Mouse (Mus musculus): ENCODE data around the gene Foxk1. TPM values are rescaled to one million over a fixed set of nuclear protein-coding genes. Genes with fewer than 3 reads are reported as not detected.

Foxk1 gene
- polyA plus RNA-seq, 1 experiment from 2014 or later, result 2.5 TPM

- 82% methylated on average over 3 of the region's 3 CpGs for WGBS
- H3K27me3 ChIP-seq (ENCODE audit: control insufficient read depth, insufficient read depth, low read length), result no peaks in the 10 kb centered on the region
- no peaks in the 10 kb centered on the region for H3K9me3 ChIP-seq (replicated peaks; ENCODE audit: control insufficient read depth, low read length)
- ATAC-seq (replicated peaks; ENCODE audit: extremely low read depth, insufficient read depth, low FRiP score), result no peak
- H3K4me2 ChIP-seq (ENCODE audit: low read depth, low read length), result no peak overlapping the region
- no peak overlapping the region for H3K27ac ChIP-seq (ENCODE audit: low read length)
- H3K9ac ChIP-seq (ENCODE audit: low read length), result no peak overlapping the region
- H3K4me1 ChIP-seq (ENCODE audit: control insufficient read depth, insufficient read depth, low read length), result peaks cover 6% of the 10 kb centered on the region
- H3K36me3 ChIP-seq (ENCODE audit: control insufficient read depth, insufficient read depth), result no peaks in the 10 kb centered on the region
- no peak overlapping the region for H3K4me3 ChIP-seq (ENCODE audit: low read length)
These were observed 102.9 kb downstream of the Foxk1 start for GRCm38 (mm10) chr5:142504175-142504574.

GRCm38 (mm10) chr5:142505695-142506423 is 104.6 kb downstream of the Foxk1 start:
- no peak for ATAC-seq (replicated peaks; ENCODE audit: extremely low read depth, insufficient read depth, low FRiP score)
- Histone ChIP-seq H3K9me3 (replicated peaks; ENCODE audit: control insufficient read depth, low read length) (no peaks in the 10 kb centered on the region), H3K9ac (ENCODE audit: low read length) (no peak overlapping the region), H3K36me3 (ENCODE audit: control insufficient read depth, insufficient read depth) (no peaks in the 10 kb centered on the region), H3K27me3 (ENCODE audit: control insufficient read depth, insufficient read depth, low read length) (no peaks in the 10 kb centered on the region), H3K4me2 (ENCODE audit: low read depth, low read length) (no peak overlapping the region), H3K27ac (ENCODE audit: low read length) (no peak overlapping the region), H3K4me3 (ENCODE audit: low read length) (no peak overlapping the region), H3K4me1 (ENCODE audit: control insufficient read depth, insufficient read depth, low read length) (peaks cover 15% of the 10 kb centered on the region)
- 74% methylated on average over 3 of the region's 3 CpGs for WGBS

- 24% methylated on average over 15 of the region's 15 CpGs for WGBS
- H3K9me3 ChIP-seq (replicated peaks; ENCODE audit: control insufficient read depth, low read length), result no peaks in the 10 kb centered on the region
- H3K36me3 ChIP-seq (ENCODE audit: control insufficient read depth, insufficient read depth), result no peaks in the 10 kb centered on the region
- H3K4me1 ChIP-seq (ENCODE audit: control insufficient read depth, insufficient read depth, low read length), result peaks cover 13% of the 10 kb centered on the region
- H3K27ac ChIP-seq (ENCODE audit: low read length), result no peak overlapping the region
- no peaks in the 10 kb centered on the region for H3K27me3 ChIP-seq (ENCODE audit: control insufficient read depth, insufficient read depth, low read length)
- no peak for ATAC-seq (replicated peaks; ENCODE audit: extremely low read depth, insufficient read depth, low FRiP score)
- H3K4me2 ChIP-seq (ENCODE audit: low read depth, low read length), result no peak overlapping the region
- H3K9ac ChIP-seq (ENCODE audit: low read length), result peak overlapping the region; percentile 50; the same call in 1 of the 2 replicates
- no peak overlapping the region for H3K4me3 ChIP-seq (ENCODE audit: low read length)
These were observed 108.1 kb downstream of the Foxk1 start for GRCm38 (mm10) chr5:142509141-142510060.

GRCm38 (mm10) chr5:142510061-142510414 is 108.7 kb downstream of the Foxk1 start:
- H3K9me3 ChIP-seq (replicated peaks; ENCODE audit: control insufficient read depth, low read length), result no peaks in the 10 kb centered on the region
- no peaks in the 10 kb centered on the region for H3K27me3 ChIP-seq (ENCODE audit: control insufficient read depth, insufficient read depth, low read length)
- H3K4me2 ChIP-seq (ENCODE audit: low read depth, low read length), result no peak overlapping the region
- no peaks in the 10 kb centered on the region for H3K36me3 ChIP-seq (ENCODE audit: control insufficient read depth, insufficient read depth)
- WGBS, result 59% methylated on average over 7 of the region's 7 CpGs
- peaks cover 13% of the 10 kb centered on the region for H3K4me1 ChIP-seq (ENCODE audit: control insufficient read depth, insufficient read depth, low read length)
- no peak overlapping the region for H3K27ac ChIP-seq (ENCODE audit: low read length)
- no peak for ATAC-seq (replicated peaks; ENCODE audit: extremely low read depth, insufficient read depth, low FRiP score)
- no peak overlapping the region for H3K4me3 ChIP-seq (ENCODE audit: low read length)
- no peak overlapping the region for H3K9ac ChIP-seq (ENCODE audit: low read length)

Other genes with a start within 250 kb of the Foxk1 start
- gene Ap5z1, start 62.4 kb downstream of the Foxk1 start, polyA plus RNA-seq (2015; fragmentation: Nextera tagmentation; extraction: Ambion mirVana), result 8.8 TPM in 2 replicates
- 0.05 and 0.14 TPM in 2 replicates for gene Papolb, start 128.6 kb downstream of the Foxk1 start, polyA plus RNA-seq (2015; fragmentation: Nextera tagmentation; extraction: Ambion mirVana)
- gene Radil, start 149.6 kb downstream of the Foxk1 start, polyA plus RNA-seq (2015; fragmentation: Nextera tagmentation; extraction: Ambion mirVana), result 9.0 and 11.9 TPM in 2 replicates
- gene Mmd2, start 207.3 kb downstream of the Foxk1 start, polyA plus RNA-seq (2015; fragmentation: Nextera tagmentation; extraction: Ambion mirVana), result 0.14 and 0.24 TPM in 2 replicates
- gene Wipi2, start 226.2 kb downstream of the Foxk1 start, polyA plus RNA-seq (2015; fragmentation: Nextera tagmentation; extraction: Ambion mirVana), result 27.5 and 29.4 TPM in 2 replicates

Data from heart, embryonic 16.5 days (tissue).